Mouse (Mus musculus): Measurements from ENCODE around the gene Birc3.
"Not testable (repeated sequence)": the region's sequence is repeated elsewhere in the genome, so short reads cannot be mapped to it uniquely, and the experiment has no call there.

Birc3 gene

GRCm38 (mm10) chr9:7867981-7868380, 5.0 kb downstream of the Birc3 start:
- DNase-seq (ENCODE audit: low spot score in 2 of 2) = no peak

- not testable (repeated sequence) for DNase-seq (ENCODE audit: low spot score in 2 of 2)
Measured at GRCm38 (mm10) chr9:7866981-7867380, 6.0 kb downstream of the Birc3 start.

DNA sequence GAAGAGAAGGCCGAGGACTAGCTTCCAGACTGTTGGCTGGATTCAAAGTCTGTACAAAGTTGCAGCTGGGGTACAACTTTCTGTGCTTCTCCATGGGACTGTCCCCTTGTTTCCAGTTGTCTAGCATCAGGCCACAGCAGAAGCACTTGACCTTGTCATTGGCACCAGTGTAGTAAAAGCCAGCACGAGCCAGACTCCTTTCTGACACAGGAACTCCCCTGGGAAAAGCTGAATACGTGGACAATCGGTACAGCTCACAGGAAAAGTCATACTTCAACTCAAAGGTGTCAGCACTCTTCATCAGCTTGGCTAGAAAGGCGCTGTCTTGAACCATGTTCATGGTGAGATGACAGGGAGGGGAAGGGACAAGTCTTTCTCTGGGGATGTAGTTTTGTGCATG, 12.0 kb downstream of the Birc3 start:
- DNase-seq (ENCODE audit: low spot score in 2 of 2) = no peak

DNA sequence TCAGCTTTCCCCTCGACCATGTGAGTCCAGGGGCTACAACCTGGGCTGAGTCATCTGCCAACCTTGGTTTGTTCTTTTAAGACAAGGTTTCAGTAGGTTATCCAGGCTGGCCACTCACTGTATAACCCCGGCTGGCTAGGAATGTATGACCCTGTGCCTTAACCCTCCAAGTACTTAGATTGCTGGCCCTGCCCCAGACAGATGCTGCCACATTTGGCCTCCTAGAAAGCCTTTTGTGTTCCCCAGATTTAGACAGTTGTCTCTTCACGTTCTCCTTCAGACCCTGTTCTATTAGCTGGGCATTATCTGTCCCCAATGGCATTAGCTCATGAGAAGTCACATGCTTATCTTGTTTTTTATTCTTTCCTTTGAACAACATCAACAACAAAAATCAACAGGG, 17.1 kb downstream of the Birc3 start:
- DNase-seq (ENCODE audit: low spot score in 2 of 2) = no peak

GRCm38 (mm10) chr9:7855374-7855773, 17.6 kb downstream of the Birc3 start:
- DNase-seq (ENCODE audit: low spot score in 2 of 2) = no peak

DNA sequence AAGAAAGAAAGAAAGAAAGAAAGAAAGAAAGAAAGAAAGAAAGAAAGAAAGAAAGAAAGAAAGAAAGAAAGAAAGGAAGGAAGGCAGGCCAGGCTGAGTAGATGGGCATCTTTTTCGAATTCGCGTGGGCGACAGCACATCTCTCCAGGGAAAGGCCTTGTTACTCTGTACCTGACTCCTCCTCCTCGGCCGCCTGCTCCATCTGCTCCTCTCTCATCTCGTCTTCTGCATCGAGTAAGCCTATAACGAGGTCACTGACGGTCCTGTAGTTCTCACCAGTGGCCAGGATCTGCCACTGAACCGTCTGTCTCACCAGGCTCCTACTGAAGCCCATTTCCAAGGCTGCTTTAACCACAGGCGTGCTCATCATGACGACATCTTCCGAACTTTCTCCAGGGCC, 18.8 kb downstream of the Birc3 start:
- not testable (repeated sequence) for DNase-seq (ENCODE audit: low spot score in 2 of 2)

- no peak for DNase-seq (ENCODE audit: low spot score in 2 of 2)
Measured at GRCm38 (mm10) chr9:7852346-7853230, 20.4 kb downstream of the Birc3 start.

DNA sequence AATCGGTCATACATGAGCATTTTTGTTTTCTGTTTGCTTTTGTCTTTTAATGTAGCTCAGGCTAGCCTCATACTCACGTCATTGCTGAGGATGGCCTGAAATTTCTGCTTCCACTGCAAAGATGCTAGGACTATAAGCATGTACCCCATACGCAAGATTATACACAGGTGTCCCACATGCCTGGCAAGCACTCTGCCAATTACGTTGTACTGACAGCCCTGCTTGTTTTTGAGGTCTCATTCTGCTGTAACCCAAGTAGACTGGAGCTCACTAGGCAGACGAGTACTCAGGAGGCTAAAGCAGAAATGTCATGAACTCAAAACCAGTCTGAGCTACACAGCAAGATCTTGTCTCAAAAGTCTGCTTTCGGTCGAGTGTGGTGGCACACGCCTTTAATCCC, 21.1 kb downstream of the Birc3 start:
- DNase-seq (ENCODE audit: low spot score in 2 of 2) = no peak

- DNase-seq (ENCODE audit: low spot score in 2 of 2) = no peak
Measured at GRCm38 (mm10) chr9:7848191-7848590, 24.8 kb downstream of the Birc3 start.

- DNase-seq (ENCODE audit: low spot score in 2 of 2) = no peak
Measured at GRCm38 (mm10) chr9:7846667-7847199, 26.3 kb downstream of the Birc3 start.

DNA sequence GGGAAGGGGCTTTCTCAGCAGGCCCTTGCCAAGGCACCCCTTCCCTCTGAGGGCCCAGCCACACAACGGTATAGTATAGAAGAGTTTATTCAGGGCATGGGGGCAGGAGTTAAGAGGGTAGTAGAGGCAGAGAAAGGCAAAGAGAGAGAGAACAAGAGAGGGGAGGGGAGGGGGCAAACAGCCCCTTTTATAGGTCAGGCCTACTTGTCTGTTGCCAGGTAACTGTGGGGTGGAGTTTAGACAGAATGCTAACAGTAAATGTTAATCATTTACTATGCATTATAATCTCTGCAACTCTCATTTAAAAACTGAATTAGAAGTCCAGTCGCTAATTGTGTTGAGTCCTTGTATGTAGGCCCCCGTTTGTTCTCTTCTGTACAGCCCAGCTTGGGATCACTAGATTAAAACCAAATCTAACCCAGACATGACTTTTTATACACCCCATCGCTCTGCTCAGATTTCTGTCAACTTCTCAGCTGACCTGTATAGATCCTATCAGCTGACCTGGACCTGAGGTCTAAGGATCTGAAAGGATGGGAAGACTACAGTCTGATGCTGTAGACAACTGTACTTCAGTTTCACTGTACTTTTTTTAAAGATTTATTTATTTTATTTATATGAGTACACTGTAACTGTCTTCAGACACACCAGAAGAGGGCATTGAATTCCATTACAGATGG, 27.6 kb downstream of the Birc3 start:
- DNase-seq (ENCODE audit: low spot score in 2 of 2) = no peak

DNA sequence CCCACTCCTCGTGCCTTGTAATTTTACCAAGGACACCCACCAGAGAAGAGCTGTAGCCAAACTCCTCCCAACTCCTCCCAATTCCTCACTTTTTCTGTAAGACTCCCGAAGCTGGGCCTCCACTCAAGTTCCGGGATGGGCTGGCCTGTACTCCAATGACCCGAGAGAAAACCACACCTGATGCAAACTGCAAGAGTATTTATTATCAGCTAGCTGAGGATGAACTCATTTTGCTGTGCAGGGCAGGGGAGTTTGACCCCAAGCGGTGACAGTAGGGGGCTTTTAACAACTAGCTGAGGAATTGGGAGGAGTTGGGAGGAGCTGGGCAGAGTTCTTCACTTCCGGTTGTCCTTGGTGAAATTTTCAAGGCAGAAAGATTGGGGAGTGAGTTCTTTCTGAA, 31.8 kb downstream of the Birc3 start:
- DNase-seq (ENCODE audit: low spot score in 2 of 2) = no peak

- DNase-seq (ENCODE audit: low spot score in 2 of 2) = no peak
Measured at GRCm38 (mm10) chr9:7837806-7838440, 35.1 kb downstream of the Birc3 start.

- DNase-seq (ENCODE audit: low spot score in 2 of 2) = peak; percentile 90 to 93
Measured at GRCm38 (mm10) chr9:7836905-7837805, 35.8 kb downstream of the Birc3 start, which contains the start of gene Birc2. TSS of gene Birc2 (minus strand) at chr9:7837064.

DNA sequence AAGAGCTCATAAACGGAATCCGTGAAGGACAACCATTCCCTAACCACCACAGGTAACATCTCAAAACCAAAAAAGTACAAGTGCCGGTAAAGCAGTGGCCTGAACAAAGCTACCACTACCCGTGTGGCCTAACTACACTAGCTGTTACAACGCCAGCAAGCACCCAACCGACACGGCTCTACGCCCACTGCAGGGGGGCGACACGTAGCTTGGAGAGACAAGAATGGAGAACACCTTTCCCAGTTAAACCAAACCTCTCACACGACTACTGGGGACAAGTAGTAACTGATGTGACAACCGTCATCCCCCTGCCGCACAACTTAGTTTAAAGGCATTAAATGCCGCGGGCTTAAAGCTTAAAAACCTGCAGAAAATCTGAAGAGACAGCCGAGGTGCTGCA, 36.7 kb downstream of the Birc3 start:
- DNase-seq (ENCODE audit: low spot score in 2 of 2) = peak; percentile 19 to 24

DNA sequence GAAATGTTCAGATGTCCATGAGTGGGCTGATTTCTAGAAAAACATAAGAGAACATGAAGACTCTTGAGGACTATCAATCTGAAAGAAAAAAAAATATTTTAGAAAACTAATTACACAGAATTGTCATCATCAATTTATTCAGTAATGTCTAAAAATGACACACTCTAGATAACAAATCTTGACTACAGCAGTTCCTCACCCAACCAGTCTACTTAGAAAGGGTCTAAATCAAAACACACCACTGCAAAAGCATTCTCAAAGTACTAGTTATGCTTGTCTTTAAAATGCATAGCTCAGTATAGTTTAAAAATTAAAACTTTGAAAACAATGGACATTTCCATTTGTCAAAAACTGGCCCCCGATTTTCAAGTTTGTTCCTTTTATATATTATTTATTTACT, 37.7 kb downstream of the Birc3 start:
- DNase-seq (ENCODE audit: low spot score in 2 of 2) = no peak

DNA sequence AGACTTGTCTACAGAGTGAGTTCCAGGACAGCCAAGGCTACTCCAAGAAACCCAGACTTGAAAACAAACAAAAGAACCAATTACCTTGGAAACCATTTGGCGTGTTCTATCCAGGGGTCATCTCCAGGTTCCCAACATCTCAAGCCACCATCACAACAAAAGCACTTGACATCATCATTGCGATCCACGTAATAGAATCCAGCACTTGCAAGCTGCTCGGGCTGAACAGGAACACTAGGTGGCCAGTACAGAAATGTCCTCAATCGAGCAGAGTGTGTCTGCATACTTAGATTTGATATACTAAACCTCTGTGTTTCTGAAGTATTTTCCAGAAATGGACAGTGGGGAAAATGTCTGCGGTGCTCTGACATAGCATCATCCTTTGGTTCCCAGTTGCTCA, 39.6 kb downstream of the Birc3 start:
- DNase-seq (ENCODE audit: low spot score in 2 of 2) = no peak

DNA sequence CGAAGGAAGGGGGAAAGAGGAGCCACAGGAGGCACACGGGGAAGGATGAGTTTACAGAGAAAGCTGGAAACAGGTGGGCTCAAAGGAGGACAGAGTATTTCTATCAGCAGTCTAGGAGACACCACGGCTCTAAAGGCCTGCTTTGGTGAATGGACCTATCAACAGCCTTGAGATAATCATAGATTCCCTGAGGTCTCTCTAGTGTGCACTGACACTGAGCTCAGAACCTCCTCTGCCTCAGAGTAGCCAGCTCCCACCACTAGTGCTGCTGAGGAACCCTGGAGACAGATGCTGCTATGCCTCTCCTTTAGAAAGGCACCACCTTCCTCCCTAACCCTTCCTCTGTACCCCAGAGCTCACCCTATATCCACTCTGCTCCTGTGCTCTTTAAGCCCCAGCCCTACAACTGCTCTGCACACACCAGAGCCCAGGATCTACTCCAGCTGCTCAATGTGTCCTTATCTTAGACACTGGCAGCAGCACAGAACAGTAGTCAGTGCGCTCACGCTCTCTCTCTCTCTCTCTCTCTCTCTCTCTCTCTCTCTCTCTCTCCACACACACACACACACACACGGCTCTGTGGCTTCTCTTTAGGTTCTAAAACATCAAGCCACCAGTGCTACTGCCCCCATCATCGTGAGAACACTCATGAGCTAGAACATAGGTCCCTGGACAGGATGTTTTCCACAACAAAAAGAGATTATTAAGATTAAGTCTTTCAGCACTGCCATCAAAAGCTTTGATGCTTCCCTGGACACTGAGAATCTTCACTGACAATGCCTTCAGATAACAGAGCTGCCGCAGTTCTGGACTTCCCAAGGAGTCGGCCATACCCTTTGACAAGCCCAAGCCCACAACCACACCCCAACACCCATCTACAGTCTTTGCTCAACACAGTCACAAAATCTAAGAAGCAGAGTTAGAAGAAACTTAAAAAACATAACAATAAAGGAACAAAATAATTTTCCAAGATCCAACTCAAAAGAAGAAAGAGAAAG, 43.2 kb downstream of the Birc3 start:
- DNase-seq (ENCODE audit: low spot score in 2 of 2) = no peak

GRCm38 (mm10) chr9:7828706-7829105, 44.3 kb downstream of the Birc3 start:
- DNase-seq (ENCODE audit: low spot score in 2 of 2) = no peak

- DNase-seq (ENCODE audit: low spot score in 2 of 2) = no peak
Measured at GRCm38 (mm10) chr9:7824916-7825315, 48.1 kb downstream of the Birc3 start.

Data from frontal cortex, postnatal 25 days (tissue).